Mouse (Mus musculus) hematopoietic stem cell, adult 5-6 weeks (primary cell): ENCODE measurements at regions not wholly inside any gene's neighbourhood (a gene's known extent, or its start where the extent isn't known, plus 50 kb on each side); places are given as distances from the start of the nearest gene placed in this dataset.
"Not testable (repeated sequence)": the region's sequence is repeated elsewhere in the genome, so short reads cannot be mapped to it uniquely, and the experiment has no call there.

Experiments
- ATAC-seq, 2 experiments: fragments of 125-278 bp in 1 of 2; replicated peaks in 1 of 2; 2 replicates each; pipeline ENCODE4 v1.8.0; 2016 to 2017; ENCODE audit warnings: inconsistent platforms in 2 of 2, mild to moderate bottlenecking in 2 of 2, moderate number of reproducible peaks in 2 of 2, low read depth in 1 of 2, moderate TSS enrichment in 1 of 2; ENCODE audit not compliant: low FRiP score in 2 of 2, poor library complexity in 2 of 2, severe bottlenecking in 2 of 2, insufficient read depth in 1 of 2, low TSS enrichment in 1 of 2

DNA sequence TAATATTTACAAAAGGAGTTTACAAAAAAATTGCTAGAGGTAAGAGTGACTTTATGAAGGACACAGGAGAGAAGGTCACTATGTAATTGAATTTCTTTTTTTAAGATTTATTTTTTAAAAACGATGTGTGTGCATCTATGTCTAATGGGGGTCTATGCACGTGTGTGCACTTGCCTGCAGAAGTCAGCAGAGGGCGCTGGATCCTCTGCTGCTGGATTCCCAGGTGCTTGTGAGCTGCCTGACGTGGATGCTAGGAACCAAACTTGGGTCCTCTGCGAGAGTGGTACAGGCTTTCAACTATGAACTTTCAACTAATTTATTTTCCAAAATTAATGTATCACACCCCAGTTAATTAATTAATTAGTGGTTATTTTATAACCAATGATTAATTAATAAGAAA is 85.0 kb downstream of the Glrx3 start:
- no peak for ATAC-seq

DNA sequence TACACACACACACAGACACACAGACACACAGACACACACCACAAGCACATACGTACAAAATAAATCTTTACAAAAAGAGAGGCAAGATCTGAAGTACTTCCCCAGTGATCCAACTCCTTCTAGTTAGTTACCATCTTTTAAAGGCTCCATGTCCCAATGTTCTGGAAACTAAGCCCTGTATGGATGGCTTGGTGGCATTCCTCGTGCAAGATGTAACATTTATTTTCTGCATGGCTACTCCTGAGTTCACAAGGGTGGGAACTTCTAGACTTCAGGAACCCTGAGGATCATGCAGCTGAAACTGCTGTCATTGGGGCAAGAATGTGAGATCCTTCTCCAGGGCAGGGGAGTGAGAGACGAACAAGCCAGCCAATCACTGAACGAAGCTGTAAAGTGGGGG is 96.1 kb downstream of the Glrx3 start:
- ATAC-seq = no peak

DNA sequence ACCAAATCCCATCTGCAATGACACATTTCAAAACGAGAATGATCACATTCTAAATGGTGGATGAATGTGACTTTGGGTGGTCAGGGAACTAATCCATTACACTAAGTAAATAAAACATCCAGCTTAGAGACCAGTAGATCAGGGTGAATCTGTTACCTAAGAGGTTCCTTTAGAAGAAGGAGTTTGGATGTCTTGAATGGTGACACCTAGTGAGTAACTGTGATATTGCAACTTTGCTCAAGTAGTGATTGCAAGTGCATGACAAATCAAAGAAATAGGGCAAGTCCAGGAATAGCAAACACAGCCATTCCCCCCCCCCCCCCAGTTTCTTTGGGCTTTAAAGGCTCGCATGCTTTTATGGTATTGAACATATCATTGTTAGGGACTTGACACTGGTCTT is 112.6 kb downstream of the Glrx3 start:
- ATAC-seq = peak; percentile 36 to 69; a peak in 1 of 4 replicates

DNA sequence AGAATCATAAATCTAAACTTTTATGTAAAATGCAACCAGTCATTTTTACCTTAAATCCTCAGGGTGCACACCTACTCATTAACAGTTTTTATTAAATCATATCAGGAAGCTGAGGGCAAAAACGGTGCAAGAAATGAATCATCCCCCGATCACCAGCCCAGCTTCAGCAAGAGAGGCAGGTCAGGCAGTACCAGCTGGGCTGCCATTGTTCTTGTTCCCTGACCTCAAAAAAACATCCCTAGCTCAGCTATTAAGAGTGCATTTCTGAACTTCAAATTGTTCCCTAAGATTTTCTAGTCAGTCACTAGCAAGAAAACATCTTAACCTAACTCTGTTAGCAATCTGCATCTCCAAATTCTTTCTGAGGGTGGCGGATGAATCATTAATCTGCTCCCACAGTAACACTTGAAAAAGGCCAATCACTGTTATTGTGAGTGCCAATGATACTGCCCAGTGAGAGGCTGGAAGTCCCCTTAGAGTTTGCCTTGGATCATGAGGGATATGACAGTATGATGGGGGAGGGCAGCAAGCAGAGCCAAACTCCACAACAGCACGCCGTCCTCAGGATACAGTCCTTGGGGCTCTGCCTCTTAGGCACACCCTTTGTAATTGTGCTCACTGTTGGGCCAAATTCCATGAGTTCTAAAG is 115.3 kb downstream of the Glrx3 start:
- ATAC-seq = no peak

DNA sequence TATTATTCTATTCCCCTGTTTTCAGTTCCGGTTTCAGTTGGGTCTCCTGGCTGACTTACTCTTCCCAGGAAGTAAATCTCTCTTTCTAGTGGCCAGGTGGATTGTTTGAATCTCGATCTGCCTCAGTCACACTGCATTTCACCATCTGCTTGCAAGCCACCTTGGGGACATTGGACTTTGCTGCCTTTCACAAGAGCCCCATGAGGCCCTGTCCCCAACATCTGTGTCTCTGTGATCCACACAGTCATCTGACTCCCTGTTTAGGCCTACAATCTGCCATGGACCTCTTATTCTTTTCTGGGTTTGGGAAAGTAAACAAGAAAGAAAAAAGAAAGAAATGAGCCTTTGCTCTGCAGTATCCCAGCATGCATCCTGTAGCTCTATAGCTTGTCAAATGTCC is 118.1 kb downstream of the Glrx3 start:
- no peak for ATAC-seq

DNA sequence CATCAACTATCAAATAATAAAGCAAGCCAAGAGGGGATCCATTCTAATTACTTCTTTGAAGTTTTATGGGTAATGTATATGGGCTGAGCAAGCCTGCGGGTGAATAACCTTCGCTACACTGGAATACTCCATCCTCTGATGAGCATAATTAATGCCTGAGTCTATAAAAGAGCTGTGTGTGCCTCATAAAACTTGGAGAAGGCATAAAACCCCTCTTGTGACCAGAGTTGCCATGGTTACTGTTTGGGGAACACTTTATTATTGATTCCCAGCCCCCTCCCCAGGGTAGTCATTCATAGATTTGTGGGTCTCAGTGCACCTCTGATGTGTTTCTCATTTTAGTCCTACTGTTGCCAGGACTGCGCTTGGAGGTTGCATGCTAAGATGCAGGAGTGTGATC is 120.0 kb downstream of the Glrx3 start:
- ATAC-seq = no peak

DNA sequence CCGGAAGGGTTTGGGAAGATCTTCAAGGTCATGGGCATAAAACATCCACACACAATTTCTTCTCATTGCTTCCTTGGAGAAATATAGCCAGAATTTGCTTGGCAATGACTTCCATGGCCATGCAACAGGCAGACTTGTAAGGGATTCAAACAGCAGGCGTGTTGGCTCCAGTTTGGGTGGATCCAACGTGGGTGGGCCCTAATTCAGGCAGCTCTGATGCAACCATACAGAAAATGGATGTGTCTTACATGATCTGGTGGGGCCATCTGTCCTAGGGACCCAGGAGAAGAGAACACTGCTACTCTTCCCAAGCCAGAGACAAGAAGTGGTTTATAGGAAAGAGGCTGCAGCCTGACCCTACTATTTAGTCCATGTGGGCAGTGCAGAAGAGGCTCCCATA is 121.5 kb downstream of the Glrx3 start:
- ATAC-seq = no peak

DNA sequence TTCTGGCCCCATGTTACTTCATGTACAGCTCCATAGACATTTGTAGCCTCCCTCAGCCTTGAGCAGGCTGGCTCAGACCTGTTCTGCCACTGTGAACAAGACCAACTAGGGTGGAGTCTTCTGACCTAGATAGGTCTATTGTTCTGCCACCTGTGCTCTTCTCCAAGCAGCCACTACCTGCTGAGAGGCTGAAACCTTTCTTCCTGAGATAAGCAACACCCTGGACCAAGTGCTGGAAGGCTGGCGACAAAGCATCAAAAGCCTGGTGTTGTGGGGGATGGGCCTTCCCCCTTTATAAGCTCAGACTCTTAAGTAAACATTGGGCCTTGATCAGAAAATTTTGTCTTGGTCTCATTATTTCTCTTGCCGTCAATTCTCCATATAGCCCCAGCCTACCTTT is 132.8 kb downstream of the Glrx3 start:
- ATAC-seq = no peak

DNA sequence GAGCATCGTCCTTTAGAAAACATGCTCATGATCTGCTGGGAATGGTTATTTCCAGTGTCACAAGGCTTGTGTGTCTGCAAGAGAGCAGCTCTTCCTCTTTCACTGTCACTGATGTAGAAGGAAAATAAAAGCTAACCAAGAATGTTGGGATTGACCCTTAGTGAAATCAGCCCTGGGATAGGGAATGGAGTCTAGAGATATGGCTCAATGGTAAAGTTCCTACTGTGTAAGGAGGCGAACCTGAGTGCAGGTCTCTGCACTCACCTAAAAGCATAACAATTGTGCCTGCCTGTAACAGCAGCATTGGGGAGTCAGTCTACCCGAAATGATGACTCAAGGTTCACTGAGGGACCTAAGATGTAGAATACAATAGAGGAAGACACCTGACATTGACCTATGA is 138.1 kb downstream of the Glrx3 start:
- no peak for ATAC-seq

DNA sequence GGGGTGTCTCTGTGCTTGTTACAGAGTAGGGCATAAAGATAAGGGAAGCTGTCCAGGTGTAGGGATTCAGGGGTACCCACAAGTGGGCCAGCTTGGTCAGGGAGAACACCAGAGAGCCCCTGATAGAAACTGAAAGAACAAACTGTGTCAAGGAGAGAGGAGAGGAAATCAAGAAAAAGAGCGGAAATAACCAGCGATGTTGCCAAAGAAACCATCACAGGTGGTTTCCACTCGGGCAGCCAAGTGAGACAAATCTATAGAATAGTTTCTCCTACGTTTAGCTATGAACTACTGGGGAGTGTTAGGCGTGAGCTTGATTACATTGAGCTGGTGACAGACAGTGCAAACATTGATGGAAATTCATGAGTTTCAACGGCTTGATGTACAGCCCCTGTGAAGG is 138.8 kb downstream of the Glrx3 start:
- peak; percentile 26 to 48; a peak in 2 of 4 replicates for ATAC-seq

DNA sequence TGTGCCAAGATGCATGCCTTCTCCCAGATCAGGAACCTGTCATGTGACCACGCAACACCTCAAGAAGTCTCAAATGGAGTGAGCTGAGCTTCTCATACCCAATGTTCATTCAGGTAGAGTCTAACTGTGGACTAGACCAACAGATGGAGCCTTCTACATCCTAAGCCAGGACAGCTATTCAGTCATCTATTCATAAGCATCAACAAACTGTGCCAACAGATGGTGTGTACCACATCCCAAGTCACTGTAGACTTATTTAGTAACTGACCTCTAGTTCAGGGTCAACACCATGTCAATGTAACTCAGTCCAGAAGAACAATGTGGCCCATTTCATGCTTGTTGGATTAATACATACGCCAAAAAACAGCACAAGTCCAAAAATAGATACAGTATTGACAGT is 146.1 kb downstream of the Glrx3 start:
- no peak for ATAC-seq

DNA sequence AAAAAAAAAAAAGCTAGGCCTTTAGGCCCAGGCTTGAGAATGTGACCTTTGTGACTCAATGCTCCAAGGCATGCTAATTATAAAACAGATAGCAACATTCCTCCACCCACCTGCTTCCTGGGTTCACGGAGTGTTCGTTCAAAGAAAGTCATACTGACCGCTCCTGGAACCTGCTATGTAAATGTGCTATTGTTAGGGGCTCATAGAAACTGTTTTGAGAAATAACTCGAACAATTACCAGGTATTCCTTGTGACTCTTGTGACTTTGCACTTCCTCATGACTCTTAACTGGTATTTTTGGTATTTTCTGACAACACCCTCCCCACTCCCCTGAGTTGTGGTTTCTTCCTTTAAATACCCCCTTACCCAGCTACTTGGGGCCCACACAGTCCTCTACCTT is 147.5 kb downstream of the Glrx3 start:
- not testable (repeated sequence) for ATAC-seq

DNA sequence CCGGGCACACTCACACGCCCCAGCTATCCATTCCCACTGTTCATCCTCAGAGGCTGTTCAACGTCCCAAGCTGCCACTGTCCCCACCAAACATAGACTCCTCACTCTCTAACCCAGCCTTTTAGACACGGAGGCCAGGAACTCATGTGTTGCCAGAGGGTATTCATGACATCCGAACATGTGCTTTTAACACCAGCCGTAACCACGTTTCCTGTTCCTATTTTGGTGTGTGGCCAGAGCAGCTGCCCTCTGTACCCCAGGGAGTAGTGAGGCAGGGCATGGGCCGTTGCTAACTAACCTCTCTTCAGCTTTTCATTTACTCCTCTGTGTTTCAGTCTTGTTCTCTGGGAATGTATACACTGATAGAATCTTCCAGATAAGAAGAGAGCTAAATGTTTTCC is 156.2 kb downstream of the Glrx3 start:
- peak; percentile 76 to 85 for ATAC-seq

DNA sequence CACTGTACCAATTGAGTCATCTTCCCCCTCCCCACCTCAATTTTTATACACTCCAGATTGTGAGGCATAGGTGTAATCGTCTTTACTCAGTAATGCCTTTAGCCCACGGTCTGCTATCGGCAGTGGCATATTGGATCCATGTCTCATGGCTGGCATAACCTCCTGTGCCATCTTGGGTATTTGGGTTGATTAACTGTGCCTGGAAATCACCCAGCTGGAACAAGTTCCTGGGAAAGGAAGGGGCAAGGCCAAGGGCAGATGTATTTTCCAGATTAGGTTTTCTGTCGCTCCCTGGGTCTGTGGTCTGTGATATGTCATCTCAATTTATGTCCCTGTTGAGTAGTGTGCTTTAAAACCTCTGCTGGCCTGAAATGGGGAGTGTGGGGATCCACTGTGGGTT is 158.2 kb downstream of the Glrx3 start:
- peak; percentile 70 to 78 for ATAC-seq

DNA sequence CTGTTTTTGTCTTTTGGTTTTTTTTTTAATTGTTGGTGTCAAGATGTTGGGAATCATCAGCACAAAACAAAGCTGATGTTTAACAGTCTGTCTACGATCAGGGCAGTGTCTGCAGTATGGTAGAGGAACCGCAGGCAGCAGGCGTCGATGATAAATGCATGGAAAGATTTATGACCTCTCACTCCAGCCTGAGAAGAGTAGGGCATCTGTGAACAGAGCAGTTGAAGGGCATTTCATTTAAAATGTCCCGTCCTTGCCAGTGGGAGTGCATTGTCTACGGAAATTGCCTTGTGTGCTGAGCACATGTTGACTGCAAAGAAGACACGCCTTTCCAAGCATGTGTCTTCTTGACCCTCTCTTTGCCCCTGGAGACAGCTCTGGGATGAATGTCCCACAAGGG is 158.7 kb downstream of the Glrx3 start:
- ATAC-seq = no peak

DNA sequence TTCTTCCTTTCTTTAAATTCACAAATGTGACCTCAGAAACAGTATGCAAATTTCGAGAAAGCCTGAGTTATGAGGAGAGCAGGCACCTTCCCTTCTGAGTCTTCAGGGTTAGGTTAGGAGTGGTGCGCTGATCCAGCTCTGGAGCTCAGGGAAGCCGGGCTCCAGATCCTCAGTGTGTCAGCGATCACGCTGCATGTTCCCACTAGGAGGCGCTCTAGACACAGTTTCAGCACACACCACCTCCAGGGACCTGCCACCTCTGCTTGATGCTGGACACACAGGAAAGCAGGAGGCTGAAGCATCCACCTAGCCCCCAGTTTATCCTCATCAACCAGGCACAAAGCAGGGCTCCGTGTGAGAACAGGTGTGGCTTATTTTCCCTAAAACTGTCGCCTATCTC is 165.6 kb downstream of the Glrx3 start:
- ATAC-seq = peak; percentile 76

DNA sequence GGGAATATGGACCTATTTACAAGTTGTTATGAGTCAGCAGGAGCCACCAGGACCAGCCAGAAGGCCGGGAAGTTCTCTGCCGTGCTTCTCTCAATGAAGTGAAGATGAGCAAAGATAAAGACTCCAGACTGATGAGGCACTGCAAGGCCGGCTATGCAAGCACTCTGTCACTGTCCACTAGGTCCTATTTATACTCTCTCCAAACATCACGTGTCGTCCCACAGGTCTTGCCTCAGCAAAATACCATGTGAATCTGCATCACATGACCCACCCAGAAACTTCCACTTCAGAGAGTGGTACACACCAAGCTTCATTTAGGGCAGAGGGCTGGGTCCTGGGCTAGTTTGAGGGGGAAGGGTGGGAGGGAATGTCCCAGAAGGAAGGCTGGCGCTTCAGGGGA is 172.3 kb downstream of the Glrx3 start:
- ATAC-seq = no peak

DNA sequence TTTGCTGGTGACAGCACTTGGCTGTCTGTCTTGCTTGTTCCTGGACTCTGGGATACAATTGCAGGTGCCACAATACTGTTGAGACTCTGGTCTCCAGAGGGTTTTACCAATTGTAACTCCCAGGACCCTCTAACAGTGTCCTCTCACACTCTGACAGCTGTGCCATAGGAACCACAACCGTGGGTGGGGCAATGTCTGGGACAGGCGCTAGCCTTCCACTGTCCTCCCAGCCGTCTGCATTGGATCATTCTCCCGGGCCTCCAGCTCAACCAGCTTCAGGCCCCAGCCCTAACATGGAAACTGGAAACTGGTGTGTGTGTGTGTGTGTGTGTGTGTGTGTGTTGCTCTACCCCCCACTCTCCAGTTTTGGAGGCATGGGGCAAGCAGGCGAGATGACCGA is 173.9 kb downstream of the Glrx3 start:
- ATAC-seq = no peak

DNA sequence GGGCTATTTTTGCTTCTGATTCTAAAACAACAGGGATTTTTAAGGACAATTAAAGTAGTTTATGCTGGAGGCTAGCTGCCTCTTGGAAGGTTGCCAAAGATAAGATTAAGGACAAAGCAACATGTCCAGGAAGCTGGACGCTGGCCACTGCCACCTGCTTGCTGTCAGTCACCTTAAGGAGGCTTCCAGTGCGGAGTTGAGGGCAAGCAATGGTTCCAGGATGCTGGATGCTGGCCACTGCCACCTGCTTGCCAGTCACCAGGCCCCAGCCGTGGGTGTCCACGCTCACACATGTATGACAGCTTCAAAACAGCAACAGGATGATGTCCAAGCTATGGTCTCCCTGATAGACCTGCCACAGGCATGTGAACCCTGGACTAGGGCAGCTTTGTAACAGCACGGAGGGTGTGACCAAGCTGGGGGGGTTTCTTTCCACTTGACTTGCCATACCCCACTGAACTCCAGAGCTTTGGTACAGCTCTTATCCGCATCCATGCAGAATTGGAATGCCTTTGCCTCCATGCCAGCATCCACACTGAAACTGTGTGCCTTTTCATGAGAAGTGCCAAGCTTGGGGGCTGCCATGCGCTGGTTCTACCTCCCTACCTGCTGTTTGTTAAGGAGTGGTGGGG is 174.6 kb downstream of the Glrx3 start:
- no peak for ATAC-seq
